Mouse (Mus musculus) forebrain, embryonic 12.5 days (tissue): Measurements from ENCODE around the gene Gm49387. TPM values are rescaled to one million over a fixed set of nuclear protein-coding genes. Genes with fewer than 3 reads are reported as not detected.
A peak's percentile ranks its signal among the peaks of the same experiment; 100 is the strongest.

Experiments used
- ATAC-seq: fragments of 200-750 bp; cut with Nextera tagmentation; 2 replicates; pipeline ENCODE4 v1.8.0; 2017; ENCODE audit warnings: moderate TSS enrichment; ENCODE audit not compliant: low FRiP score
- H3K27ac ChIP-seq: fragments of 300-500 bp; sonication (generic); 2 replicates; pipeline ENCODE4 v1.5.1; 2016; ENCODE audit warnings: mild to moderate bottlenecking
- H3K27me3 ChIP-seq: fragments of 300-500 bp; sonication (generic); 2 replicates; pipeline ENCODE4 v1.6.1; 2016; ENCODE audit warnings: mild to moderate bottlenecking
- H3K36me3 ChIP-seq: fragments of 300-500 bp; sonication (generic); replicated peaks from 2 replicates; pipeline ENCODE4 v1.6.1; 2016; ENCODE audit warnings: mild to moderate bottlenecking
- H3K4me1 ChIP-seq: fragments of 300-500 bp; sonication (generic); 2 replicates; pipeline ENCODE4 v1.6.1; 2016
- H3K4me2 ChIP-seq: fragments of 300-500 bp; sonication (generic); 2 replicates; pipeline ENCODE4 v1.6.1; 2016; ENCODE audit warnings: mild to moderate bottlenecking, moderate library complexity
- H3K4me3 ChIP-seq: fragments of 300-500 bp; sonication (generic); replicated peaks from 2 replicates; pipeline ENCODE4 v1.5.1; 2016; ENCODE audit warnings: mild to moderate bottlenecking
- H3K9ac ChIP-seq: fragments of 300-500 bp; sonication (generic); 2 replicates; pipeline ENCODE4 v1.6.1; 2016; ENCODE audit warnings: mild to moderate bottlenecking
- H3K9me3 ChIP-seq: fragments of 300-500 bp; sonication (generic); 2 replicates; pipeline ENCODE4 v1.6.1; 2016
- WGBS: fragments of 180-500 bp; shearing (Covaris S2); methylation state at CpG from one replicate; pipeline ENCODE4 v1.1.7; 2016; 5-methylcytosine and 5-hydroxymethylcytosine counted together
- polyA plus RNA-seq: library from polyadenylated mRNA; unstranded; fragments of >200 nt; fragmentation: Nextera tagmentation; extraction: Ambion mirVana; gene quantifications from 2 replicates; pipeline ENCODE4 v1.2.1, GENCODE M21; 2016

Gene Gm49387
- polyA plus RNA-seq, result 1.1 TPM in 1 of 2 replicates, not detected in the other

GRCm38 (mm10) chr14:31640346-31640889 is at the start of gene Gm49387:
TSS of gene Gm49387 (minus strand) at chr14:31640878.
- H3K36me3 ChIP-seq, result no peaks in the 10 kb centered on the region
- WGBS, result 2% methylated on average over 26 of the region's 26 CpGs
- no peaks in the 10 kb centered on the region for H3K9me3 ChIP-seq
- peak within 1 kb of the TSS; percentile 93 for H3K4me2 ChIP-seq
- H3K4me1 ChIP-seq, result peaks cover 18% of the 10 kb centered on the region
- ATAC-seq, result peak; percentile 62
- H3K4me3 ChIP-seq, result peak within 1 kb of the TSS; percentile 69
- H3K9ac ChIP-seq, result peak within 1 kb of the TSS; percentile 66
- no peaks in the 10 kb centered on the region for H3K27me3 ChIP-seq
- H3K27ac ChIP-seq, result peak within 1 kb of the TSS; percentile 81

GRCm38 (mm10) chr14:31686231-31686630 is 45.6 kb upstream of the Gm49387 start:
- no peaks in the 10 kb centered on the region for H3K4me1 ChIP-seq
- no peaks in the 10 kb centered on the region for H3K9me3 ChIP-seq
- 88% methylated on average over 1 of the region's 1 CpGs for WGBS
- H3K27me3 ChIP-seq, result no peaks in the 10 kb centered on the region
- H3K4me3 ChIP-seq, result no peak overlapping the region
- ATAC-seq, result no peak
- H3K9ac ChIP-seq, result no peak overlapping the region
- no peak overlapping the region for H3K27ac ChIP-seq
- no peaks in the 10 kb centered on the region for H3K36me3 ChIP-seq
- H3K4me2 ChIP-seq, result no peak overlapping the region

- H3K9ac ChIP-seq, result no peak overlapping the region
- no peak overlapping the region for H3K27ac ChIP-seq
- no peaks in the 10 kb centered on the region for H3K9me3 ChIP-seq
- H3K4me3 ChIP-seq, result no peak overlapping the region
- no peaks in the 10 kb centered on the region for H3K36me3 ChIP-seq
- H3K4me1 ChIP-seq, result no peaks in the 10 kb centered on the region
- no peak overlapping the region for H3K4me2 ChIP-seq
- no peak for ATAC-seq
- H3K27me3 ChIP-seq, result no peaks in the 10 kb centered on the region
- 91% methylated on average over 10 of the region's 10 CpGs for WGBS
These were observed 45.0 kb upstream of the Gm49387 start for GRCm38 (mm10) chr14:31685680-31686079.

DNA sequence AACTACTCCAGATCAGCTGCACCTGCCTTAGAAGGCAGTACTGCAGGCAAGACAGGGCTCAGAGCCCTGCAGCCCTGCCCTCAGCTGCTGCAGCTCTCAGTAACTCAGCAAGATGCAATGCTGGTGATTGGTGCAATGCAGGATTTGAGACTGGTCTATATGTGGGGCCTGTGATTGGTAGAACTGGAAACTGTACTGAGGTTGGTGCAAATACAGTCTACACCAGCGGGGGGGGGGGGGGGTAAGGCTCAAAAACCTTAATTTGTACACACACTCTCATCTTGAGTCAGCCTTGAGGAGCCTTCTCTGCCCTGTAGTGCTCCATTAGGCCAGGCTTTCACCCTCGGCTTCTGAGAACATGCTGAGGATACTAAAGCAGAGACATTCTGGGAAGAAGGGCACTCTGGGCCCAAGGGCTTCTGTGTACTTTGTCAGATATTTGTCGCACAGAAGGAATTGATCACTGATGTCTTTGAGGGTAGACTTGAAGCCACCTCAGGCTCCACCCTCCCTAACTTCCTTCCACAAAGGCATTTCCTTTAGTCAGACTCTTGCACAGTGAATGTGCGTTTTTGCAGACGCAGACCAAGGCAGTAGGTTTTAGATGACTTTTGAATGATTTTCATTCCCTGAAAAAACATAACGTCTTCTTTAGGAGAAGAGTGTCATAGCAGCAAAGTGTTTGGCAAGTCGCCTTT is 43.8 kb upstream of the Gm49387 start:
- H3K27me3 ChIP-seq, result no peaks in the 10 kb centered on the region
- 83% methylated on average over 7 of the region's 7 CpGs for WGBS

DNA sequence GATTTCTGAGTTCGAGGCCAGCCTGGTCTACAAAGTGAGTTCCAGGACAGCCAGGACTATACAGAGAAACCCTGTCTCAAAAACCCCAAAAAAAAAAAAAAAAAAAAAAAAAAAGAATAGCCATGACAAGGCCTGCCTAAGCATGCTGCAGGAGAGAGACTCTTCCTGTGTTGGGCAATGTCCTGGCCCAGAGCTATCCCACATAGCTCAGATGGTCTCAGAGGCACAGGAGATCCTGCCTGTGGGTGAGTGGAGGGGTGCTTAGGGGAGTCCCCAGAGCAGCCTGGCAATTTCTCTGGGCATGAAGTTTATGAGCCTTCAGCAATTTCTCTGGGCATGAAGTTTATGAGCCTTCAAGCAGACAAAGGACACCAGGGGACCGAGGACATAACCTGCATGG is 42.9 kb upstream of the Gm49387 start:
- Histone ChIP-seq H3K9me3 (no peaks in the 10 kb centered on the region), H3K4me3 (no peak overlapping the region), H3K36me3 (no peaks in the 10 kb centered on the region), H3K27ac (no peak overlapping the region), H3K4me2 (no peak overlapping the region), H3K27me3 (no peaks in the 10 kb centered on the region), H3K4me1 (no peaks in the 10 kb centered on the region), H3K9ac (no peak overlapping the region)
- no peak for ATAC-seq
- 87% methylated on average over 2 of the region's 2 CpGs for WGBS

More for the DNA sequence above, 43.8 kb upstream of the Gm49387 start:
- Histone ChIP-seq H3K4me3 (no peak overlapping the region), H3K4me2 (no peak overlapping the region), H3K9me3 (no peaks in the 10 kb centered on the region), H3K4me1 (no peaks in the 10 kb centered on the region), H3K36me3 (no peaks in the 10 kb centered on the region), H3K27ac (no peak overlapping the region), H3K9ac (no peak overlapping the region)
- no peak for ATAC-seq

DNA sequence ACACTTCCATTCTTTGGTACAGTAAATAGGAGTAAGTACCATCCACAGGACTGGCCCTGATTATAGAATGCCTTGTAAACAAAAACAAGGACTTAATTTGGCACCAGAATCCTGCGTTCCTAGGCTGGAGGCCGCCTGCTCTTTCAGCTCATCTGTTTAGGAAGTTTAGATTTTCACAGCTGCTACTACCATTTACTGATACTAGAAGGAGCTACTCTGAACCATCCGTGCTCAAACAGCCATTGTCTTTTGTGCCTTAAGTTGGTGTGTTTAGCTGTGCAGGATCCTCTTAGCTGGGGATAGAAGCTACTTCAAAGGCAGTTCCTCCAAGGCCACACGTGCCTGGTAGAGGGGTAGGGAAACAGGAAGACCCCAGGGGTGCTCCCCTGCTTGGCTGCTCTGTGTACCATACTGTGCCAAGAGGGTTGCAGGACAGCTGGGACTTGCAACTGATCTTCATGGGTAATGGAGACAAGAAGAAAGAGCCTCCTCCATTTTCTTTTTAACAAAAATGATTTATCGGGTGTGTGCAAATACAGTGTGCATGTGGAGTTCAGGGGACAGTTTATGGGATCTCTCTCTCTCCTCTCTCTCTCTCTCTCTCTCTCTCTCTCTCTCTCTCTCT is 41.4 kb upstream of the Gm49387 start:
- Histone ChIP-seq H3K4me3 (no peak overlapping the region), H3K4me2 (no peak overlapping the region), H3K9me3 (no peaks in the 10 kb centered on the region), H3K27ac (no peak overlapping the region), H3K4me1 (no peaks in the 10 kb centered on the region), H3K9ac (no peak overlapping the region), H3K27me3 (no peaks in the 10 kb centered on the region), H3K36me3 (no peaks in the 10 kb centered on the region)
- no peak for ATAC-seq
- WGBS, result 55% methylated on average over 5 of the region's 5 CpGs

DNA sequence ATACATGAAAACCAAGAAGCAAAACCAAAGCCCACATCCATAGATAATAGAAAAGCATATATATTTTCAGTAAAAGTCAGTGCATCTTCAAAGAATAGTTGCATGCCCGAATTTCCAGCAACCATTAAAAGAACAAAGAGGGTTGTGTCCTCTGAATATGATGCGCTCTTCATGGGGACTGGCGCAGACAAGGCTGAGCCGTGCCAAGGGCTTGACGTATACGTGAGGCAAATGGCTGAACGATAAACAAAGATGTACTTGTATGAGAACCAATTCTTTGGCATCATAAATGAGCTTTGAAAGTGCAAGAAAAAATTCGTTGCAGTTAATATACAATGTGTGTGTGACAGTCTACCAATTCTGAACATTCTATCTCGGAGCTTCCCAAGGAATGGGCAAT is 40.6 kb upstream of the Gm49387 start:
- no peaks in the 10 kb centered on the region for H3K9me3 ChIP-seq
- no peak for ATAC-seq
- H3K27ac ChIP-seq, result no peak overlapping the region
- H3K4me3 ChIP-seq, result no peak overlapping the region
- WGBS, result 87% methylated on average over 9 of the region's 9 CpGs
- H3K4me2 ChIP-seq, result no peak overlapping the region
- no peaks in the 10 kb centered on the region for H3K27me3 ChIP-seq
- no peaks in the 10 kb centered on the region for H3K36me3 ChIP-seq
- H3K4me1 ChIP-seq, result no peaks in the 10 kb centered on the region
- H3K9ac ChIP-seq, result no peak overlapping the region

- Histone ChIP-seq H3K36me3 (no peaks in the 10 kb centered on the region), H3K27ac (no peak overlapping the region), H3K4me1 (no peaks in the 10 kb centered on the region), H3K9ac (no peak overlapping the region), H3K9me3 (no peaks in the 10 kb centered on the region), H3K27me3 (no peaks in the 10 kb centered on the region), H3K4me2 (no peak overlapping the region), H3K4me3 (no peak overlapping the region)
- ATAC-seq, result no peak
- 87% methylated on average over 3 of the region's 3 CpGs for WGBS
These were observed 40.0 kb upstream of the Gm49387 start for GRCm38 (mm10) chr14:31680656-31681055.

DNA sequence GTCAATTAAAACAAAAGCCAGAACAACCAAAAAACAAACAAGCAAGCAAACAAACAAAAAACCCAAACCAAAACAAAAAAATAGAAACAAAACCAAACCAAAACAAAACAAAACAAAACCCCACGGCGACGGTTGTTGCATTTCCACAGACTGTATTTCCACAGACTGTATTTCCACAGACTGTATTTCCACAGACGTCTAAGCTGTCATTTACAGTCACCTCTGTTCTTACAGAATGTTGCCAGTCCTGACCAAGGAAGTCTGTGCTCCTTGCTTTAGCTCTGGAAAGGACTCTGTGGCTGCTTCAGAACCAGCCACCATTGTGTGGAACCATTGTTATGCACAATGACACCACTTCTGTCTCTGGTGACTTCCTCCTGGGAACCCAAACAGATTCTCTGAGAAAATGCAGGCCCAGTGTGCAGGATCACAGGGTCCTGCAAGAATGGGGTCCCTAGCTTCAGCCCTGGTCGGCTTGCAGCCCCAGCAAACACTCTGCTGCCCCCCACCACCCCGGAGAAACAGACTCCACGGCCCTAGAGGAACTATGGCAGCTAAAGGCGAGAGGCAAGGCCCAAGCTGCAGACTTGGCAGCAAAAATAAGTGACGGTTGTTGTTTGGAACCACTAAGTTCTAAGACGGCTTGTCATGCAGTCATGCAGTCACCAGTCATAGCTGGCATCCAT is 31.1 kb upstream of the Gm49387 start:
- H3K9ac ChIP-seq, result no peak overlapping the region
- ATAC-seq, result no peak
- H3K4me3 ChIP-seq, result no peak overlapping the region
- H3K4me1 ChIP-seq, result peaks cover 22% of the 10 kb centered on the region
- no peak overlapping the region for H3K27ac ChIP-seq
- 59% methylated on average over 10 of the region's 10 CpGs for WGBS
- no peaks in the 10 kb centered on the region for H3K9me3 ChIP-seq
- H3K27me3 ChIP-seq, result no peaks in the 10 kb centered on the region
- H3K4me2 ChIP-seq, result no peak overlapping the region
- 0 out of 2 replicates have a peak, but pooled peaks cover 8% of the 10 kb centered on the region for H3K36me3 ChIP-seq

DNA sequence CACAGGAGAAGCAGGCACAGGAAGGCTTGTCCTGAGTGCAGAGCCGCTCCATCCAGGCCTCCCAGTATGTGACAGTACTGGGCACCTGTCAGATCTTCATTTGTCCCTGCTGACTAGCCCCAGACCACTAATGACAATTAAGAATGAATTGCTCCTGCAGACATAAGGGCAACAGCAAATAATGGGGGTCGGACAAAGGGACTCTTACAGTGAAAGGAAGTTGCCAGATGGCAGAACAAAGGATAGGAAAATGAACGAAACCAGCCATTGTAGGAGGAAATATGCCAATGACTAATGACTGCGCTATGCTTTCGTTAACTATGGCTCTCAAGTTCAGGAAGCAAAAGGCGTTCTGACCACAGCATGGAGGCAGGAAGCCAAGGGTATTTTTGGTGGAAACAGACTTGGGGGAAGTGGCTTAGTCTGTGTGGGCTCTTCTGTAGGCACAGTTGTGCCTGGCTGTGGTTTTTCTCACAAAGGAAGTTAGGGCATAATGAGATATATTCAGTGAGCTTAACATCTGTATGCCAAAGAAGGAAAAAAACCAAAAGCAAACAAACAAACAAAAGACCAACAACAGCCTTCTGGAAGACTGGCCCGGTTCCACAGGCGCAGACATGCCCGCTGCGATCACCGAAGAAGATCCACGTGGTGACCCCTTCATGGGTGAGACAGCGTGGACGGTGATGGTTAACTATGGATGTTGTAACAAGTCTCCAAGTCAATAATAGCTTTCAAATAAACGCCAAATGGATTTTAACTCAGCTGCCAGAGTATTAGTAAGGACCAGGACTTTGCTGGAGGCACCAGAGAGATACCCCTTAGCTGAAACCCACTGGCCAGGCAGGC is 29.2 kb upstream of the Gm49387 start:
- H3K9ac ChIP-seq, result no peak overlapping the region
- no peaks in the 10 kb centered on the region for H3K9me3 ChIP-seq
- no peak overlapping the region for H3K4me2 ChIP-seq
- 63% methylated on average over 15 of the region's 15 CpGs for WGBS
- 0 out of 2 replicates have a peak, but pooled peaks cover 8% of the 10 kb centered on the region for H3K36me3 ChIP-seq
- ATAC-seq, result peak; percentile 72
- H3K27ac ChIP-seq, result peak overlapping the region; percentile 79
- no peak overlapping the region for H3K4me3 ChIP-seq
- H3K27me3 ChIP-seq, result no peaks in the 10 kb centered on the region
- peaks cover 27% of the 10 kb centered on the region for H3K4me1 ChIP-seq

DNA sequence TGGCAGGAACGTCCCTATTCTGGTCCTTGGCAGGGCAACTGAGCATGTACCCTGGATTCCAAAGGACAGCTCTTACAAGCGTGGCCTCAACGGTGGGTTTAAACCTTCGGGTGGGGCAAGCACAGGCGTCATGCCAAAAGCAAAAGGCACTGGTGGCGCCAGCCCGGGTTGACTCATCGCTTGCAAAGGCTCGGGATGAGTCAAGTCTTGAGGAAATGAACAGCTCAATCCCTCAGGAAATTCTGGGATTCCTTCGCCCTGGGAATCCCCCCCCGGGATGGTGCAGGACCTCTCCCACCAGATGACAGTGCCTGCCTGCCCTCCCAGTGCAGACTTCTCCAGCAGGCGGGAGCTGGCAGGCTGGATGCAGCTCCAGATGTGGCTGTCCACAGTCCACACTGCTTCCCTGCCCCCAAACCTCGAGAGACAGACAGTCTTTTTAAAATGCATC is 28.5 kb upstream of the Gm49387 start:
- no peak overlapping the region for H3K9ac ChIP-seq
- H3K4me3 ChIP-seq, result no peak overlapping the region
- WGBS, result 74% methylated on average over 13 of the region's 13 CpGs
- no peaks in the 10 kb centered on the region for H3K27me3 ChIP-seq
- no peaks in the 10 kb centered on the region for H3K9me3 ChIP-seq
- peaks cover 34% of the 10 kb centered on the region for H3K4me1 ChIP-seq
- 0 out of 2 replicates have a peak, but pooled peaks cover 8% of the 10 kb centered on the region for H3K36me3 ChIP-seq
- H3K4me2 ChIP-seq, result no peak overlapping the region
- peak; percentile 45; the same call in 1 of the 2 replicates for ATAC-seq
- peak overlapping the region; percentile 79 for H3K27ac ChIP-seq
